Mouse (Mus musculus) kidney, embryonic 14.5 days (tissue): ENCODE results near the gene Tnfrsf13b. TPM values are rescaled to one million over a fixed set of nuclear protein-coding genes. Genes with fewer than 3 reads are reported as not detected.

Source experiments
- ATAC-seq: fragments of 200-750 bp; cut with Nextera tagmentation; 2 replicates; pipeline ENCODE4 v1.8.0; 2017; ENCODE audit warnings: moderate number of reproducible peaks, mild to moderate bottlenecking, moderate TSS enrichment, moderate library complexity; ENCODE audit not compliant: low FRiP score, low TSS enrichment
- H3K27ac ChIP-seq: fragments of 300-500 bp; sonication (generic); 2 replicates; pipeline ENCODE4 v1.5.1; 2014; ENCODE audit warnings: low read depth, mild to moderate bottlenecking, low read length, moderate library complexity, mixed read lengths
- H3K27me3 ChIP-seq: fragments of 300-500 bp; sonication (generic); 2 replicates; pipeline ENCODE4 v1.6.1; 2014; ENCODE audit warnings: mild to moderate bottlenecking, low read length; ENCODE audit not compliant: control insufficient read depth, insufficient read depth
- H3K36me3 ChIP-seq: fragments of 300-500 bp; sonication (generic); 2 replicates; pipeline ENCODE4 v1.6.1; 2014; ENCODE audit warnings: low read length, mixed read lengths; ENCODE audit not compliant: control insufficient read depth, insufficient read depth
- H3K4me1 ChIP-seq: fragments of 300-500 bp; sonication (generic); 2 replicates; pipeline ENCODE4 v1.6.1; 2014; ENCODE audit warnings: low read length, mixed read lengths; ENCODE audit not compliant: control insufficient read depth, insufficient read depth
- H3K4me2 ChIP-seq: fragments of 300-500 bp; sonication (generic); replicated peaks from 2 replicates; pipeline ENCODE4 v1.6.1; 2014; ENCODE audit warnings: low read depth, mild to moderate bottlenecking, low read length
- H3K4me3 ChIP-seq: fragments of 300-500 bp; sonication (generic); 2 replicates; pipeline ENCODE4 v1.5.1; 2014; ENCODE audit warnings: mild to moderate bottlenecking, low read length
- H3K9ac ChIP-seq: fragments of 300-500 bp; sonication (generic); 2 replicates; pipeline ENCODE4 v1.6.1; 2014; ENCODE audit warnings: low read depth, mild to moderate bottlenecking, low read length, moderate library complexity
- H3K9me3 ChIP-seq: fragments of 300-500 bp; sonication (generic); 2 replicates; pipeline ENCODE4 v1.6.1; 2016; ENCODE audit warnings: low read length; ENCODE audit not compliant: control insufficient read depth
- WGBS: fragments of 180-500 bp; shearing (Covaris S2); extraction: QIAGEN DNeasy Blood & Tissue Kit; methylation state at CpG from one replicate; pipeline ENCODE4 v1.1.7; 2014; 5-methylcytosine and 5-hydroxymethylcytosine counted together
- polyA plus RNA-seq: library from polyadenylated mRNA; unstranded; fragments of >200 nt; fragmentation: Nextera tagmentation; extraction: Ambion mirVana; gene quantifications from 2 replicates; pipeline ENCODE4 v1.2.1, GENCODE M21; 2014

The Tnfrsf13b gene
- polyA plus RNA-seq, 1 experiment from 2014 or later, result 1.2 TPM

DNA sequence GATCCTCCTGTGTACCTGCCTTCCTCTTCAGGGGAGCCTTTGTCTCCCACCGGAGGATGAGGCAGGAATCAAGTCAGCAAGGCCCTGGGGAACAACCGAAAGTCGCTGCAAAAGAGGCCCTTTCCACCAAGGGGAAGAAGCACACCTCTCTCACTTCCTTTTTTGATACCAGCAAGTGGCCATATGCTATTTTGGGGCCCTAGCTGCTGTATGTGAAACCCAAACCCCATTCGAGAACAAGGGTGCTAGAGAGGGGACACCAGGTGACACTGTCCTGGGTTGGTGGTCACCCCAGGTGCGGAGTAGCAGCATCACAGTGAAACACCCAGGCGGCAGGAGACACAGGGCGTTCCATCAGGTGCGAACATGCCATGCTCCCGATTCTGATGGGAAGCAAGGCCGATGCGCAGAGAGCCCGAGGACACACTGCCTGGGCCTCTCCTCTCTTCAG, 17.6 kb upstream of the Tnfrsf13b start:
- Histone ChIP-seq H3K36me3 (no peaks in the 10 kb centered on the region), H3K9me3 (no peaks in the 10 kb centered on the region), H3K27me3 (no peaks in the 10 kb centered on the region), H3K9ac (no peak overlapping the region), H3K4me3 (no peak overlapping the region), H3K4me1 (0 out of 2 replicates have a peak, but pooled peaks cover 2% of the 10 kb centered on the region), H3K4me2 (no peak overlapping the region), H3K27ac (no peak overlapping the region)
- no peak for ATAC-seq
- 85% methylated on average over 12 of the region's 12 CpGs for WGBS

DNA sequence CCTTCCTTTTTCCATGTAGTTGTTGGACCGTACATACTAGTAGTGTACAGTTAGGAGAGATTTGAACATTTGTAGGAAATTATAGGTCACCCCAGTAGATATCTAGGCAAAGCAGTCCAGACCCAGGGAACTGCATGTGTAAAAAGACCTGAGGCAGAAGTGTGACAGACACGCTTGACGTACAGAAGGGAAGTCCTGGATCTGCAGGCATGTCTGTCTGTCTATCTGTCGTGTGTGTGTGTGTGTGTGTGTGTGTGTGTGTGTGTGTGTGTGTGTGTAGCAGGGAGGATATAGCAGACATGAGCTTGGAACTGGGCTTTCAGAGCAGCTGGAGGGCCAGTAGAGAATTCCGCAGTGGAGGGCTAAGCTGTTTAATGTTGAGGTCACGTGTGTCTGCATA, 16.8 kb upstream of the Tnfrsf13b start:
- no peak overlapping the region for H3K4me3 ChIP-seq
- H3K4me2 ChIP-seq, result no peak overlapping the region
- no peaks in the 10 kb centered on the region for H3K36me3 ChIP-seq
- no peak overlapping the region for H3K9ac ChIP-seq
- H3K27ac ChIP-seq, result no peak overlapping the region
- H3K4me1 ChIP-seq, result no peaks in the 10 kb centered on the region
- H3K27me3 ChIP-seq, result no peaks in the 10 kb centered on the region
- WGBS, result 84% methylated on average over 6 of the region's 6 CpGs
- no peaks in the 10 kb centered on the region for H3K9me3 ChIP-seq
- no peak for ATAC-seq

DNA sequence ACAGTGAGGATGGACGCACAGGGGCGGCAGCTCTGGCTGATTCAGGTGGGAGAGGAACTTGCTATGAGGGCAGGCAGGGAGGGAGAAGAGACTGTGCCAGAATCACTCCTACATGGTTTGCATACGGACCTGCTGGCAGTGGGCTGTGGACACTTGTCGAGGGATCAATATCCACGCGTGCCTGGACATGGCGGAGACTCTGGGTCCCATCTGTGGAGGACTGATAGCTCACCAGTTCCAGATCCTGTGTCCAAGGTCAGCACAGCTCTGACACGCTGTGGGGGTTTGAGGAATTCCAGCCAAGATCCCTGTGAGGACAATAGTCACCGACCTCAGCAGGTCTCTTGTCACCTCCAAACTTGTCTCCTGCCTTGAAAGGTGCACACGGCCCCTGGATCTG, 16.4 kb upstream of the Tnfrsf13b start:
- Histone ChIP-seq H3K36me3 (no peaks in the 10 kb centered on the region), H3K4me1 (no peaks in the 10 kb centered on the region), H3K27me3 (no peaks in the 10 kb centered on the region), H3K9ac (no peak overlapping the region), H3K9me3 (no peaks in the 10 kb centered on the region), H3K27ac (no peak overlapping the region), H3K4me3 (no peak overlapping the region), H3K4me2 (no peak overlapping the region)
- no peak for ATAC-seq
- 73% methylated on average over 10 of the region's 10 CpGs for WGBS

DNA sequence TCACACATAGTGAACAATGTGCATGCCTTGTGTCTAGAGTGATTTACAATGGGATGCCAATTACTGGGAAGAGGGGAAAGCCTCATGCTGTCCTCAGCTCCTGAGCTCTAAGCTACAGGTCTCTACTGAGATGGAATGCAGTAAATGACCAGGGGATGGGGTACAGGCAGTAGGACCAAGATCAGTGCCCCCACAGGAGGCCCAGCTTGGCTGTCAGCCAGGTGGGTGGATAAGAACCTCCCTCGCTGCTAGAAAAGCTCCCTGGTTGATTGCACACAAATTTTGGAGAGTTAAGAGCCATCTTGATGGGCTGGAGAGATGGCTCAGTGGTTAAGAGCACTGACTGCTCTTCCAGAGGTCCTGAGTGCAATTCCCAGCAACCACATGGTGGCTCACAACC, 15.6 kb upstream of the Tnfrsf13b start:
- Histone ChIP-seq H3K27ac (no peak overlapping the region), H3K4me2 (no peak overlapping the region), H3K9me3 (no peaks in the 10 kb centered on the region), H3K4me1 (no peaks in the 10 kb centered on the region), H3K4me3 (no peak overlapping the region), H3K27me3 (no peaks in the 10 kb centered on the region), H3K36me3 (no peaks in the 10 kb centered on the region), H3K9ac (no peak overlapping the region)
- ATAC-seq, result no peak
- 33% methylated on average over 1 of the region's 1 CpGs for WGBS

DNA sequence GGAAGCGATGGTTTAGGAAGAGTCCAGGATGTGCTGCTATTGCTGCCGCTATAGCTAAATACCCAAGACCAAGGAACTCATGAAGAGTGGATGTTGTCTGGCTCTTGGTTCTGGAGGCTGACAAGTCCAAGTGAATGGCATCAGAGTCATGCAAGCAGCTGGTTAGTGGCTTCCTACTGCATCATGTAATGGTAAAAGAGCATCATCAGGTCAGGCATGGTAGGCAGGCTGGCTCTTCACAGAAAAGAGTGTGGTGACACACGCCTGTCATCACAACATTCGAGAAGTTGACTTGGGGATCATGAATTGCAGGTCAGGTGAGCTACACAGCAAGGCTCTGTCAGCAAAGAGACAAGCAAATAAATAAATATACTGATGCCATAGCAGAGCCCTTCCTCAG, 15.1 kb upstream of the Tnfrsf13b start:
- H3K9me3 ChIP-seq, result no peaks in the 10 kb centered on the region
- 89% methylated on average over 4 of the region's 4 CpGs for WGBS

DNA sequence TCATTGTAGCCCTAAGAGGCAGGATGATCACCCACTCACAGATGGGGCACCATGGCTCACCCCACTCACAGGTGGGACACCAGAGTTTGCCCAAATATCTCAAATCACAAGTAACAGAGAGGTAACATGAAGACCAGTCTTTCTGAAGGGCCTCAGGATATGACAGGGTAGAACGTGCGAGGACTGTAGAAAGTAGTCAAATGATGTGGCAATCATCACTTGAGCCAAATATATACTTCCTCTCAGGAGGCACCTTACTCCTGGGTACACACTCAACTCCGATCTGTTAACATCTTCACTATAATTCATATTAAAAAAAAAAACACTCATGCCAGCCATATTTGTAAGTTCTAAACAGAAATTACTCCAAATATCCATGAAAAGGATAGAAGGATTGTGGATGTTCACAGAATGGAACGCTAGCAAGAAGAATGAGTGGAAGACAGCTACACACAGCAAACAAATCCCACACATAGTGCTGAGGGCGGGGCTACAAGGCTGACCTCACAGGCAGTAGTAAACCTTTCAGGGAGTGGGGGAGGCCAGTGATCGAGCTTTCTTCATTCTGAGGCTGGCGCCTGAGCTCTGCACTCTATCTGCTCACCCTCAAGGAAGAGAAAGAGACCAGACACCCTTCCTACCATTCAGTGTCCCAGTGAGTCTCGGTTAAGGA, 14.1 kb upstream of the Tnfrsf13b start:
- Histone ChIP-seq H3K36me3 (no peaks in the 10 kb centered on the region), H3K9me3 (no peaks in the 10 kb centered on the region), H3K27me3 (no peaks in the 10 kb centered on the region), H3K27ac (no peak overlapping the region), H3K4me3 (no peak overlapping the region), H3K4me1 (no peaks in the 10 kb centered on the region), H3K4me2 (no peak overlapping the region), H3K9ac (no peak overlapping the region)
- WGBS, result 76% methylated on average over 8 of the region's 8 CpGs
- no peak for ATAC-seq

More for the DNA sequence above, 15.1 kb upstream of the Tnfrsf13b start:
- H3K27me3 ChIP-seq, result no peaks in the 10 kb centered on the region
- no peak overlapping the region for H3K27ac ChIP-seq
- H3K9ac ChIP-seq, result no peak overlapping the region
- ATAC-seq, result no peak
- H3K4me3 ChIP-seq, result no peak overlapping the region
- H3K4me1 ChIP-seq, result no peaks in the 10 kb centered on the region
- no peak overlapping the region for H3K4me2 ChIP-seq
- no peaks in the 10 kb centered on the region for H3K36me3 ChIP-seq

DNA sequence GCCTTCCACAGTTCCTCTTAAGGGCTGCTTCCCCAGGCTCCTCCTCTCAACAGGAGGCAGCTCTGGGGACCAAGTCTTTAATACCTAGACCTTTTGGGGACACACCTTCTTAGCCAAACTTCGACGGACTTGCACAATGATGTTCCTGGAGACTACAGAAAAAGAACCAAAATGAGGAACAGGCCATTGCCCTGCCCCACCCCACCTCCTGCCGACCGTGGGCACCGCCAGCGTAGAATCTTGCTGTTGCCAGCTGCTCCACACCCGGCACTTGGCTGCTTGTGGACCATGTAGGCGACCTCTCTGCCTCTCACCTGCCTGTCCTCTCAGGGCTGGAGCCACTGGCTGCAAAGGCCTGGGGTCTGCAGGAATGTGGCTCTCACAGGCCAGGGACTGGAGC, 10.3 kb upstream of the Tnfrsf13b start:
- Histone ChIP-seq H3K4me1 (no peaks in the 10 kb centered on the region), H3K36me3 (no peaks in the 10 kb centered on the region), H3K4me3 (no peak overlapping the region), H3K9me3 (no peaks in the 10 kb centered on the region), H3K27ac (no peak overlapping the region), H3K4me2 (no peak overlapping the region), H3K27me3 (no peaks in the 10 kb centered on the region), H3K9ac (no peak overlapping the region)
- WGBS, result 68% methylated on average over 8 of the region's 8 CpGs
- ATAC-seq, result no peak

DNA sequence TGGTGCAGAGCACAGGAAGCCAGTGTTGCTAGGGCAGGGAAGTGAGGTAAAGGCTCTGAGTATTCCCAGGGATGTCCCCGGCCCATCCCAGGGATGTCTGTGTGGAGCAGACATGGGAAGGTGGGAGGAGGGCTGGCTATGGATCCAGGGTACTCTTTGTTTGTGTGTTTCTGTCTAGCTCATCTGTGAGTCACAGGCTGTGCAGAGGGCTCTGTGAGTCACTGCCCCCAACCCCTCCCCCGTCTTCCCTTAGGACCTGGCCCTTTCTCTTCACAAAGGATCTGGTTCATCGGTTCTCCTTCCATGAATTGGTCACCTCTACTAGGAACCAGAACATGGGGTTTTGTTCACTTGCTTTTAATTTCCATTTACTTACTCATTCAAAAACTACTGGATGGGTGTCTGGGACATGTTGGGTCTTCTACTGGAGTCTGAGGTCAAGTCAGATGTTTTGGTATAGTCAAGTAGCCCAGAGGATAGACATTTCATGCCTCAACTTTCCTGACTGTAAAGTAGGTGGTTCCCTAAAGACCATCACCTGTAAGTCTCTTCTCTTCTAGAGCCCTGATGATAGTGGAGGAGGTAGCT, 6.5 kb upstream of the Tnfrsf13b start:
- Histone ChIP-seq H3K36me3 (no peaks in the 10 kb centered on the region), H3K4me2 (no peak overlapping the region), H3K27ac (no peak overlapping the region), H3K4me3 (no peak overlapping the region), H3K9me3 (no peaks in the 10 kb centered on the region), H3K27me3 (no peaks in the 10 kb centered on the region), H3K9ac (no peak overlapping the region), H3K4me1 (no peaks in the 10 kb centered on the region)
- 89% methylated on average over 3 of the region's 3 CpGs for WGBS
- no peak for ATAC-seq

DNA sequence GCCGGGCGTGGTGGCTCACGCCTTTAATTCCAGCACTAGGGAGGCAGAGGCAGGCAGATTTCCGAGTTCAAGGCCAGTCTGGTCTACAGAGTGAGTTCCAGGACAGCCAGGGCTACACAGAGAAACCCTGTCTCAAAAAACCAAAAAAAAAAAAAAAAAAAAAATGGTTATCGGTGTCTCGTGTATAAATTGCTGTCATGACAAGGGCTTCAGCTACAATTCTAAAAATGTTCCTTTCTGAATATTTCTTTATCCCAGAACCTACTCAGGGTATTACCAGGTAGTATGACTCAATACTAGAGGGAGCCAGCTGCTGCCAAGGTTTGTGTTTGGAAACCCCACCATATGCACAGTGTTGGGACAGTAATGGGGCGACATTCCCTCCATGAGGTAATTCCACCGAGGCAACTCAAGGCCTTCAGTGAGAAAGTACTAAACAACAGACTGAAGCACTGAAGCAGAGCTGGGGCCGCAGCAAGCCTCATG, 4.2 kb upstream of the Tnfrsf13b start:
- H3K27ac ChIP-seq, result no peak overlapping the region
- H3K4me1 ChIP-seq, result no peaks in the 10 kb centered on the region
- H3K27me3 ChIP-seq, result no peaks in the 10 kb centered on the region
- no peak overlapping the region for H3K4me2 ChIP-seq
- ATAC-seq, result no peak
- H3K36me3 ChIP-seq, result no peaks in the 10 kb centered on the region
- no peak overlapping the region for H3K4me3 ChIP-seq
- WGBS, result 88% methylated on average over 9 of the region's 9 CpGs
- no peaks in the 10 kb centered on the region for H3K9me3 ChIP-seq
- no peak overlapping the region for H3K9ac ChIP-seq
